Mouse (Mus musculus): ENCODE measurements around the gene Lpar3. TPM values are rescaled to one million over a fixed set of nuclear protein-coding genes. Genes with fewer than 3 reads are reported as not detected.

The Lpar3 gene
- under 1 TPM in 1 of 2 experiments, not detected in 1; 0.18 TPM for total RNA-seq (2023)

GRCm38 (mm10) chr3:146220776-146221486 lies at the start of gene Lpar3:
Lpar3 (plus strand) TSS chr3:146220963.

Other genes with a start within 250 kb of the Lpar3 start
- under 1 TPM; 0.07 to 0.16 TPM for gene Syde2, start 233.1 kb upstream of the Lpar3 start, total RNA-seq (2023)
- not detected for gene Wdr63, start 112.8 kb upstream of the Lpar3 start, total RNA-seq (2023)
- not detected for gene Mcoln3, start 103.5 kb upstream of the Lpar3 start, total RNA-seq (2023)
- gene Mcoln2, start 71.1 kb upstream of the Lpar3 start, total RNA-seq (2023): 1 to 10 TPM in 1 of 2 experiments, under 1 TPM in 1; 0.62 to 1.1 TPM
- 10 to 100 TPM in 1 of 2 experiments, 1 to 10 TPM in 1; 7.7 to 10.9 TPM for gene Ssx2ip, start 183.7 kb downstream of the Lpar3 start, total RNA-seq (2023)
- gene Ctbs, start 228.8 kb downstream of the Lpar3 start, total RNA-seq (2023): 10 to 100 TPM; 25.1 to 25.9 TPM